Mouse (Mus musculus) E14TG2a.4 (cell line): ENCODE measurements around the gene Tpcn2.

Experiments used
- CTCF ChIP-seq: conservative IDR thresholded peaks from 2 replicates; pipeline ENCODE4 v1.5.1; 2014; ENCODE audit warnings: low read length
- POU5F1 ChIP-seq: IDR thresholded peaks from 2 replicates; pipeline ENCODE4 v1.6.1; 2014; ENCODE audit warnings: low read length, borderline replicate concordance

DNA sequence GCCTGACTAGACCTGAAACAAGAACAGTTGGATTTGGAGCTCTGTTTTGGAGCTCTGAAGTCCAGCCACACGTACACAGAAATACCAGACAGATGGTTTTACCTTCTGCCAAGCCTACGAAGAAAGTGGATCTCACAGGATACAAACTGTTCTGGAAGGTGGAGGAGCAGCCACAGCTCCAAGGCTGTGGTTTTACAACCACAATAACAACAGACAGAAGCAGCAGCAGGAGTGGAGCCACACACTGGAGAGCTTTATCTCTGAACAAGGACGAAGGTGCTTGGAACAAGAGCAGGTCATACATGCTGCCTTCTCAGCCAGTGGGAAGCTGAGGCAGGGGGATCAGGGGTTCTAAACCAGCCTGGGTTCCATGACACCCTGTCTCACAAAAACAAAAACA is 35.7 kb upstream of the Tpcn2 start:
- no peak for TF ChIP-seq CTCF
- TF ChIP-seq POU5F1 = no peak
